Mouse (Mus musculus) kidney, adult 2 months (tissue): ENCODE data around the gene Gps1.

Experiments used
- CTCF ChIP-seq: fragments of 200-500 bp; conservative IDR thresholded peaks from 2 replicates; pipeline ENCODE4 v1.5.1; 2011; ENCODE audit warnings: low read depth, mild to moderate bottlenecking, control low read depth, low read length, moderate library complexity, mixed read lengths; ENCODE audit not compliant: insufficient read depth, insufficient read length
- POLR2A ChIP-seq: fragments of 200-500 bp; IDR thresholded peaks from one replicate; pipeline ENCODE4 v1.6.1; 2011; ENCODE audit warnings: low read depth, low read length, control low read depth

GRCm38 (mm10) chr11:120775774-120776469, 8.2 kb upstream of the Gps1 start:
- no peak for TF ChIP-seq POLR2A
- peak; percentile 100; the same call in 1 of the 2 replicates for TF ChIP-seq CTCF
